Mouse (Mus musculus): ENCODE results near the gene Fcamr.

The Fcamr gene

GRCm38 (mm10) chr1:130802976-130803375, 2.3 kb downstream of the Fcamr start:
- peak; percentile 75 for DNase-seq

GRCm38 (mm10) chr1:130804279-130804678, 3.6 kb downstream of the Fcamr start:
- DNase-seq: no peak

- no peak for DNase-seq
Measured at GRCm38 (mm10) chr1:130810906-130811305, 10.2 kb downstream of the Fcamr start.

GRCm38 (mm10) chr1:130811316-130811715, 10.6 kb downstream of the Fcamr start:
- no peak for DNase-seq

GRCm38 (mm10) chr1:130819737-130820136, 19.0 kb downstream of the Fcamr start:
- peak; percentile 74 for DNase-seq

- DNase-seq: peak; percentile 60
Measured at GRCm38 (mm10) chr1:130820316-130821148, 19.8 kb downstream of the Fcamr start.

- no peak for DNase-seq
Measured at GRCm38 (mm10) chr1:130821149-130821471, 20.4 kb downstream of the Fcamr start.

GRCm38 (mm10) chr1:130821911-130822625, 21.4 kb downstream of the Fcamr start:
- DNase-seq: peak; percentile 96

- peak; percentile 63 for DNase-seq
Measured at GRCm38 (mm10) chr1:130826448-130826847, 25.7 kb downstream of the Fcamr start, which contains the start of gene Pigr. TSS of gene Pigr (plus strand) at chr1:130826684.

GRCm38 (mm10) chr1:130828656-130829055, 28.0 kb downstream of the Fcamr start:
- DNase-seq: peak; percentile 56

GRCm38 (mm10) chr1:130829906-130830830, 29.5 kb downstream of the Fcamr start:
- DNase-seq: no peak

GRCm38 (mm10) chr1:130832230-130833149, 31.8 kb downstream of the Fcamr start:
- DNase-seq: peak; percentile 95

GRCm38 (mm10) chr1:130835161-130835936, 34.6 kb downstream of the Fcamr start:
- peak; percentile 92 for DNase-seq

GRCm38 (mm10) chr1:130838288-130838687, 37.6 kb downstream of the Fcamr start:
- peak; percentile 84 for DNase-seq

- peak; percentile 85 for DNase-seq
Measured at GRCm38 (mm10) chr1:130840599-130841379, 40.1 kb downstream of the Fcamr start.

GRCm38 (mm10) chr1:130841621-130842020, 40.9 kb downstream of the Fcamr start:
- DNase-seq: no peak

GRCm38 (mm10) chr1:130844516-130844915, 43.8 kb downstream of the Fcamr start:
- no peak for DNase-seq

- DNase-seq: no peak
Measured at GRCm38 (mm10) chr1:130849530-130850214, 49.0 kb downstream of the Fcamr start.

- no peak for DNase-seq
Measured at GRCm38 (mm10) chr1:130850405-130850804, 49.7 kb downstream of the Fcamr start.

- DNase-seq: no peak
Measured at GRCm38 (mm10) chr1:130854819-130855218, 54.1 kb downstream of the Fcamr start.
